Mouse (Mus musculus) embryonic facial prominence, embryonic 13.5 days (tissue): ENCODE results near the gene Matk. TPM values are rescaled to one million over a fixed set of nuclear protein-coding genes. Genes with fewer than 3 reads are reported as not detected.

Source experiments
- ATAC-seq: fragments of 200-750 bp; cut with Nextera tagmentation; 2 replicates; pipeline ENCODE4 v1.8.0; 2017; ENCODE audit warnings: low read depth; ENCODE audit not compliant: insufficient number of reproducible peaks, insufficient read depth, low FRiP score, low TSS enrichment
- H3K27ac ChIP-seq: fragments of 300-500 bp; sonication (generic); 2 replicates; pipeline ENCODE4 v1.5.1; 2015; ENCODE audit warnings: moderate library complexity, mild to moderate bottlenecking, inconsistent platforms
- H3K27me3 ChIP-seq: fragments of 300-500 bp; sonication (generic); 2 replicates; pipeline ENCODE4 v1.6.1; 2015; ENCODE audit warnings: mild to moderate bottlenecking, inconsistent platforms
- H3K36me3 ChIP-seq: fragments of 300-500 bp; sonication (generic); 2 replicates; pipeline ENCODE4 v1.6.1; 2015; ENCODE audit warnings: mild to moderate bottlenecking, inconsistent platforms
- H3K4me1 ChIP-seq: fragments of 300-500 bp; sonication (generic); 2 replicates; pipeline ENCODE4 v1.6.1; 2015; ENCODE audit warnings: inconsistent platforms
- H3K4me2 ChIP-seq: fragments of 300-500 bp; sonication (generic); 2 replicates; pipeline ENCODE4 v1.6.1; 2015; ENCODE audit warnings: moderate library complexity, mild to moderate bottlenecking, inconsistent platforms
- H3K4me3 ChIP-seq: fragments of 300-500 bp; sonication (generic); 2 replicates; pipeline ENCODE4 v1.5.1; 2015; ENCODE audit warnings: mild to moderate bottlenecking, inconsistent platforms
- H3K9ac ChIP-seq: fragments of 300-500 bp; sonication (generic); 2 replicates; pipeline ENCODE4 v1.6.1; 2015; ENCODE audit warnings: mild to moderate bottlenecking, inconsistent platforms
- H3K9me3 ChIP-seq: fragments of 300-500 bp; sonication (generic); 2 replicates; pipeline ENCODE4 v1.6.1; 2016; ENCODE audit warnings: inconsistent platforms
- WGBS: fragments of 180-500 bp; shearing (Covaris S2); methylation state at CpG from one replicate; pipeline ENCODE4 v1.1.7; 2015; ENCODE audit warnings: mixed read lengths; 5-methylcytosine and 5-hydroxymethylcytosine counted together
- polyA plus RNA-seq: library from polyadenylated mRNA; unstranded; fragments of >200 nt; fragmentation: Nextera tagmentation; extraction: Ambion mirVana; gene quantifications from 2 replicates; pipeline ENCODE4 v1.2.1, GENCODE M21; 2015

Gene Matk
- polyA plus RNA-seq, 1 experiment from 2014 or later, result 7.4 TPM

DNA sequence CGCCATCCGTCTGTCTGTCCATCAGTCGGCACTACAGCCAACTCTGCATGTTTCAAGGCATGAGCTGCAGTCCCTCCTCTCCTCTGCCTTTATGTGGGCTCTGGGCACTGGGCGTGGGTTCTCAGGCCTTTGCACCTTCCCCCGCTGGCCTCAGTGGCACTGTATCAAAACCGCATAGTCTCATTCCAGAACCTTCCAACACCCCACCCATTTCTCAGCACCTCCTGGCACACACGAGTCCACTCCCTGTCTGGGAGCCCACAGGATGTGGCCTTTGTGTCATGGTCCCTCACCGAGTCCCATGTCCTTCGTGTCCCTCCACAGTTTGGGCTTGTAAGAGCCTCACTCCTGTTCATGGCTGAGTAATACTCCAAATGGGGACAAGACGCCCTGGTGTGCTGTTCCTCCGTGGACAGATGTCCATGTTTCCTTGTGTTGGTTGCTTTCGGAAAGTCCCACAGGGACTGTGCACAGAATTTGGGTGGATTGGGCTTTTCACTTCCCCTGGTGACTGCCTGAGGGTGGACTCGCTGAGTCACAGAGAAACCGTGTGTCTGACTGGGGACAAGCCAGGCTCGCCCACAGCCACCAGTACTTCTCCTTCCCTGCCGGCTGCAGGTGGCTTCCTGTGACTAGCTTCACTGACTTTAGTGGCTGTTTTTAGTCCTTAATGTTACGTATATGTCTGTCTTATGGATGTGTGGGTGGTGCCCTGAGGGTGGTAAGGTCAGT is 45.8 kb downstream of the Matk start:
- peaks cover 23% of the 10 kb centered on the region for H3K36me3 ChIP-seq
- 91% methylated on average over 17 of the region's 17 CpGs for WGBS
- 0 out of 2 replicates have a peak overlapping the region, but pooled peaks have one; percentile 3 for H3K27ac ChIP-seq
- peaks cover 46% of the 10 kb centered on the region for H3K4me1 ChIP-seq
- ATAC-seq, result no peak
- no peak overlapping the region for H3K4me3 ChIP-seq
- H3K27me3 ChIP-seq, result no peaks in the 10 kb centered on the region
- no peak overlapping the region for H3K9ac ChIP-seq
- no peaks in the 10 kb centered on the region for H3K9me3 ChIP-seq
- H3K4me2 ChIP-seq, result no peak overlapping the region

DNA sequence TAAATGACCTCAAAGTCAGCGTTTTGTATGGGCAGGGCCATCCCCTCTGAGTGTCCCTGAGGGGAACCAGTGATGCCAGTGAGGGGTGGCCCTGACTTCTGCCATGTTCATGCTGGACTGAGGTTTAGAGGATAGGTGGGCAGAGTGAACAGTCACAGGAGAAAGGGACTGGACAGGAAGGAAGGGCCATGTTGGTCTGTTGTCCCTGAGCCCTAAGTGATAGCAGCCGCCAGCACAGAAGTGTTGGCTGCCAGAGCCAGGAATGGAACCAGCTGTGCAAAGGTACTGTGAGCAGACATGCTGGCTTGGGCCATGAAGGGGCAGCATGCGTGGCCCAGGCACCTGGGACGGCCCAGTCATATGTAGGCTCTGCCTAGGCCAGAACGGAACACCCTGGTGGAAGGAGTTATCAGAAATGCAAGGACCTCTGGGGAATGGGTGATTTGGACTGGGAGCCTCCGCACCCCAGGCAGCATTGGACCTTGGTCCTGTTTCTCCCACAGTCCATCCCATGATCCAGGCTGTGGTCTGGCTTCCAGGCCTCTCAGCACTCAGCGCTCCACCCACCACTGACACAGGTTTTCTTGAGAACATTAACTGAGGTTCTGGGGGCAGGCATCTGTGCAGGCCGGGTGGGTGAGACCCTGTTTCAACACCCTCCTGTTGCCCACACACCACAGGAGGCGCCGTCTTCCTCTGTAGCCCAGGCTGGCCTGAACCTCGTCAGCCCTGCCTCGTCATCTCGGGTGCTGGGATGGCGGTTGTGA is 47.0 kb downstream of the Matk start:
- ATAC-seq, result no peak
- peaks cover 36% of the 10 kb centered on the region for H3K4me1 ChIP-seq
- no peaks in the 10 kb centered on the region for H3K27me3 ChIP-seq
- peaks cover 23% of the 10 kb centered on the region for H3K36me3 ChIP-seq
- 86% methylated on average over 14 of the region's 14 CpGs for WGBS
- no peaks in the 10 kb centered on the region for H3K9me3 ChIP-seq
- no peak overlapping the region for H3K4me2 ChIP-seq
- peak overlapping the region; percentile 32; the same call in 1 of the 2 replicates for H3K9ac ChIP-seq
- H3K27ac ChIP-seq, result 0 out of 2 replicates have a peak overlapping the region, but pooled peaks have one; percentile 4
- no peak overlapping the region for H3K4me3 ChIP-seq

DNA sequence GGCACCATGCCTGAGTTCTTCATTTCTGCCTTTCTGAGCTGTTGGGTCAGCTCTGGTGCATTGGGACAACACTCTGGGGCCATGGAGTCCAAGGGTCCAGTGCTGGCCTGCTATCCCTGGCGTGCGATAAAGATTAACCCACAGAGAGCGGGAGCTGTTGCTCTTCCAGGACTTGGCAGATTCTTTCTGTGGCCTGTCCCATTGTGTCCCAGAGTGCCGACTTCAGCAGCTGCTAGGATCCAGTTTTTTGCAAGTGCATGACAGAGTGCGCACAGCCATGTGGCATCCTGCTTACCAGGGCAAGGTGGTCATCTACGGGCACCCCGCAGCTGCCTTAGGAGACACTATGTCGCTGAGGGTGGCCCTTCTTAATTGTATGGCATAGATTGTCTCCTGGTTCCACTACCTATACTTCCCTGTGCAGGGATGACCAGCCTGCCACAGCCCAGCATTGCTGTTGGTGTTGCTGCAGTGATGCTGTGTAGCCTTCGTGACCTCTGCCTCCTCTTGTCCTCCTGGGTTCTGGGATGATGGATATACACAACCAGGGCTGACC is 47.7 kb downstream of the Matk start:
- H3K36me3 ChIP-seq, result peaks cover 25% of the 10 kb centered on the region
- no peak for ATAC-seq
- 0 out of 2 replicates have a peak overlapping the region, but pooled peaks have one; percentile 16 for H3K9ac ChIP-seq
- no peaks in the 10 kb centered on the region for H3K27me3 ChIP-seq
- H3K9me3 ChIP-seq, result no peaks in the 10 kb centered on the region
- H3K27ac ChIP-seq, result no peak overlapping the region
- 84% methylated on average over 9 of the region's 9 CpGs for WGBS
- peaks cover 30% of the 10 kb centered on the region for H3K4me1 ChIP-seq
- no peak overlapping the region for H3K4me3 ChIP-seq
- H3K4me2 ChIP-seq, result no peak overlapping the region

DNA sequence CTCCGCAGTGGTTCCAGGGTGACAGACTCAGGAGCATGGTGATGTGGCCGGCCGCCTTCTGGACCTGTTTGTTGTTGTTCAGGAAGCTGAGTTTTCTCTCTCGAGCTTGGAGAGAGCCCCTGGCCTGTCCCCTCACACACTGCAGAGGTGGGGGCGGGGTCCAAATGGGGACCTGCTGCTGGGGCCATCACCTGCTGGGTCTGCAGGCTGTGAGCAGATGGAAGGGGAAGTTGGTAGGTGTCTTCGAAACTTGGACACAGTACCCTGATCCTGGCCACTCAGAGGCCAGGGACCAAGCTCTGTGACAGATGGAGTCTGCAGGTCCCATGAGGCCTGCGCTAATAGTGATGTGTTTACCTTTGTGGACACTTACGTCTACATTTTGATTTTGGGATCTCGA is 48.6 kb downstream of the Matk start:
- no peak for ATAC-seq
- Histone ChIP-seq H3K36me3 (peaks cover 32% of the 10 kb centered on the region), H3K9me3 (no peaks in the 10 kb centered on the region), H3K4me1 (peaks cover 30% of the 10 kb centered on the region), H3K27me3 (no peaks in the 10 kb centered on the region), H3K27ac (no peak overlapping the region), H3K4me3 (no peak overlapping the region), H3K4me2 (no peak overlapping the region), H3K9ac (no peak overlapping the region)
- WGBS, result 81% methylated on average over 9 of the region's 9 CpGs

DNA sequence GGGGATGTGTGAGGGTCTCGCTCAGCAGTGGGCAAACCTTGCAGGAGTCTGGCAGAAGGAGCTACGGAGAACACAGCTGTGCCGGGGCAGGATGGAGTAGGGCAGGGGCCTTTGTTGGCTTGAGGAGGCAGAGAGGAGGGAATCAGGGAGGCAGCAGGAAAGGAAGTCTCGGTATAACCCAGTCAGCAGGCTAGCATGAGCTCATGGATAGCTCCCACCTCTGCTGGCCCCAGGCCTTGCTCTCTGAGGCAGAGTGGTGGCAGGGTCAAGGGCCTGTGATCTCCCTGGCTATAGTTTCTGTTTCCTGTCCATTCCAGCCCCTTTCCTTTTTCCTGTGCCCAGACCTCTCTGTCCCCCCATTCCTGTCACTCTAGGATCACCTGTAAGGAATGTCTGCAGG is 49.6 kb downstream of the Matk start:
- Histone ChIP-seq H3K9ac (peak overlapping the region; percentile 44), H3K4me3 (no peak overlapping the region), H3K9me3 (no peaks in the 10 kb centered on the region), H3K36me3 (peaks cover 37% of the 10 kb centered on the region), H3K4me2 (peak overlapping the region; percentile 18; the same call in 1 of the 2 replicates), H3K27me3 (no peaks in the 10 kb centered on the region), H3K27ac (peak overlapping the region; percentile 39; the same call in 1 of the 2 replicates), H3K4me1 (peaks cover 30% of the 10 kb centered on the region)
- WGBS, result 64% methylated on average over 4 of the region's 4 CpGs
- ATAC-seq, result no peak

DNA sequence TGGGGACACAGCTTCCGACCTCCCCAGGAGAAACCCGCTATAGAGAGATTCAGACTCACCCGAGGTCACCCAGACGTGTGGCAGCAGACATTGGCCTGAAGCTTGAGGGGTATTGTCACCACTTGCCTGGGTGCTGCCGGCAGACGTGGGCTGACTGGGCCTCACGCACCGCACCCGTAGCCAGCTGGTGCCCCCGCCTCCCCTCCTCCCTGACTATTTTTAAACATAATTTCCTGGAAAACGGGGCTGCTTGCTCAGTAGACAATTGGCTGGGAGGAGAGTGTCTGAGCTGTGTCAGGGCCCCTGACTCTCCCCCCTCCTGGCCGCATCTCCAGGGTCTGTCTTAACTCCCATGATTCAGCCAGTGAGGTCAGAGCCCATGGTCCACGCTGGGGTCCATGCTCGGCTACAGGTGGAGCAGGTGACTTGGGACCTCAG is 50.1 kb downstream of the Matk start:
- H3K36me3 ChIP-seq, result peaks cover 42% of the 10 kb centered on the region
- ATAC-seq, result no peak
- no peaks in the 10 kb centered on the region for H3K27me3 ChIP-seq
- H3K9me3 ChIP-seq, result no peaks in the 10 kb centered on the region
- peak overlapping the region; percentile 18; the same call in 1 of the 2 replicates for H3K4me2 ChIP-seq
- peak overlapping the region; percentile 44 for H3K9ac ChIP-seq
- 68% methylated on average over 14 of the region's 14 CpGs for WGBS
- H3K4me3 ChIP-seq, result 0 out of 2 replicates have a peak overlapping the region, but pooled peaks have one; percentile 6
- H3K4me1 ChIP-seq, result peaks cover 27% of the 10 kb centered on the region
- H3K27ac ChIP-seq, result 0 out of 2 replicates have a peak overlapping the region, but pooled peaks have one; percentile 39

DNA sequence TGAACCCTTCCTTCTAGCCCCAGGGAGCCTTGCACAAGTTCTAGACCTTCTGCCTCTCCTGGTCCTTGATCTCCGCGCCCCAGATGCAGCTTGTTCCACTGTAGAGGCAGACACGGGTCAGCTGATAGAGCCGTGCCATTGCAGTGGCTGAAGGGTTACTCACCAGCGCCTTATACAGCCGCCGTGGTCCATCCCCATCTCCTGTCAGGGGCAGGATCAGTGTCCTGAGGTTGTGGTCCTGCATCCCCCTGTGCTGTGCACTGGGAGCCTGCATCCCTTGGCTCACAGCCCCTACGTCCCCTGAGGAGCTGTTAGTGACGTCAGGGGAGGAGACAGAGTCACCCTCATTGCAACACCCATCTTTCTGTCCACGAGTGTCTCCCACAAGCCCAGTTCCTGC is 50.5 kb downstream of the Matk start:
- H3K4me1 ChIP-seq, result peaks cover 26% of the 10 kb centered on the region
- 0 out of 2 replicates have a peak overlapping the region, but pooled peaks have one; percentile 39 for H3K27ac ChIP-seq
- no peak for ATAC-seq
- 0 out of 2 replicates have a peak overlapping the region, but pooled peaks have one; percentile 6 for H3K4me3 ChIP-seq
- WGBS, result 80% methylated on average over 10 of the region's 10 CpGs
- no peaks in the 10 kb centered on the region for H3K9me3 ChIP-seq
- no peaks in the 10 kb centered on the region for H3K27me3 ChIP-seq
- peaks cover 46% of the 10 kb centered on the region for H3K36me3 ChIP-seq
- peak overlapping the region; percentile 44 for H3K9ac ChIP-seq
- H3K4me2 ChIP-seq, result peak overlapping the region; percentile 18; the same call in 1 of the 2 replicates

DNA sequence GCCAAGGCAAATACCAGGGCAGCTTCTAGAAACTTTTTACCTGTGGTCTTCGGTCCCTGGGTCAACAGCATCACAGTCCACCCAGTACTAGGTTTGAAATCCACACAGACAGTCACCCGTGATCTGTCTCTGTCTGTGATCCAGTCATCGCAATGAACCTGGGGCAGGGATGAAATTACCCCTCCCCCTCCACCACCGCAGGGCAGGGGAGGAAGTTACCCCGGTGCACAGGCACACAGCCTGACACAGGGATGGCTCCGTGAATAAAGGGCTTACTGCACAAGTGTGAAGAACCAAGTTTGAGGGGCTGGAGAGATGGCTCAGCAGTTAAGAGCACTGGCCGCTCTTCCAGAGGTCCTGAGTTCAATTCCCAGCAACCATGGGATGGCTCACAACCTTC is 51.0 kb downstream of the Matk start:
- WGBS, result 68% methylated on average over 7 of the region's 7 CpGs
- H3K27ac ChIP-seq, result no peak overlapping the region
- no peak overlapping the region for H3K4me3 ChIP-seq
- peaks cover 48% of the 10 kb centered on the region for H3K36me3 ChIP-seq
- ATAC-seq, result no peak
- no peaks in the 10 kb centered on the region for H3K9me3 ChIP-seq
- peaks cover 26% of the 10 kb centered on the region for H3K4me1 ChIP-seq
- no peak overlapping the region for H3K4me2 ChIP-seq
- H3K27me3 ChIP-seq, result no peaks in the 10 kb centered on the region
- H3K9ac ChIP-seq, result peak overlapping the region; percentile 44; the same call in 1 of the 2 replicates

DNA sequence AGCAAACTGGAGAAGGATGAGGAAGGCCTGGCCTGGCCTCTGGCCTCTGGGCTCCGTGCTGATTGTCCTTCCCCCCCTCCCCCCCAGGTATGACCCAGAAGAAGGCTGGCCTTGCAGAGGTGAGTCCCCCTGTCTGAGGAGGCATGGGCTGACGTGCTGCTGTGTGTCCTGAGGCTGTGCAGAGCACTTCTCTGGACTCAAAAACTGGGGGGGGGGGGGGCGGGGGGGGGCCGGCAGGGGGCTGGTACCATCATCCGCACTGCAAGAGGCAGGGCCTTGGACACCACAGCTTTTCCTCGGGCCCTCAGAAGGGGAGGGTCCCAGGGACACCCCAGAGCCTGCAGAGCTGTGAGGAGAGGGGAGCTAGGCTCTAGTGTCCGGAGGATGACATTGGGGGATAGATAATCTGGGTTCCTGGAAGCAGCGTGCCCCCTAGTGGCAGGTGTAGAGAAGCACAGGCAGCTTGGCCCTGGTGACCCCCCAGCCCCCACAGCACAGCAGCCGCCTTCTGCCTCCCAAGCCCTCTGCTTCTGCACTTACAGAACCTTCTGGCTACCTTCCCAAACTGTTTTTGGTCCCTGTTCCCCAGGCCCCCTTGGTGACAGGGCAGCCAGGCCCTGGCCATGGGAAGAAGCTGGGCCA is 52.0 kb downstream of the Matk start:
- 29% methylated on average over 8 of the region's 9 CpGs for WGBS
- ATAC-seq, result no peak
- Histone ChIP-seq H3K27ac (no peak overlapping the region), H3K9me3 (no peaks in the 10 kb centered on the region), H3K9ac (no peak overlapping the region), H3K4me1 (peaks cover 26% of the 10 kb centered on the region), H3K27me3 (no peaks in the 10 kb centered on the region), H3K4me2 (no peak overlapping the region), H3K36me3 (peaks cover 55% of the 10 kb centered on the region), H3K4me3 (no peak overlapping the region)

DNA sequence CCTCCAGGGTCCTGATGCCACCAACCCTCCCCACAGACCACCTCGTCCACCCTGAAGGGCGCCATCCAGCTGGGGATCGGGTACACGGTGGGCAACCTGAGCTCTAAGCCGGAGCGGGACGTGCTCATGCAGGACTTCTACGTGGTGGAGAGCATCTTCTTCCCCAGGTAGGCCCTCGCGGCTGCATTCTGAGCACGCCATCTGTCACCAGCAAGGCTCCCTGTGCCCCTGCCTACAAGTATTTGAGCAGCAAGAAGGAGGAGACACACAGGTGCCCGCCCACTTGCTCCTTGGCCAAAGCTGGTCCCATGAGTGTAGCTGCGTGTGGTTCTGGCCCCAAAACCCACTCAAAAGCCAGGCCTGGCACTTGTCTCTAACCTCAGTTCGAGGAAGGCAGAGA is 52.9 kb downstream of the Matk start:
- Histone ChIP-seq H3K9ac (no peak overlapping the region), H3K9me3 (no peaks in the 10 kb centered on the region), H3K4me2 (no peak overlapping the region), H3K27ac (no peak overlapping the region), H3K4me3 (no peak overlapping the region), H3K27me3 (no peaks in the 10 kb centered on the region), H3K36me3 (peaks cover 61% of the 10 kb centered on the region), H3K4me1 (peaks cover 21% of the 10 kb centered on the region)
- WGBS, result 92% methylated on average over 14 of the region's 14 CpGs
- ATAC-seq, result no peak

DNA sequence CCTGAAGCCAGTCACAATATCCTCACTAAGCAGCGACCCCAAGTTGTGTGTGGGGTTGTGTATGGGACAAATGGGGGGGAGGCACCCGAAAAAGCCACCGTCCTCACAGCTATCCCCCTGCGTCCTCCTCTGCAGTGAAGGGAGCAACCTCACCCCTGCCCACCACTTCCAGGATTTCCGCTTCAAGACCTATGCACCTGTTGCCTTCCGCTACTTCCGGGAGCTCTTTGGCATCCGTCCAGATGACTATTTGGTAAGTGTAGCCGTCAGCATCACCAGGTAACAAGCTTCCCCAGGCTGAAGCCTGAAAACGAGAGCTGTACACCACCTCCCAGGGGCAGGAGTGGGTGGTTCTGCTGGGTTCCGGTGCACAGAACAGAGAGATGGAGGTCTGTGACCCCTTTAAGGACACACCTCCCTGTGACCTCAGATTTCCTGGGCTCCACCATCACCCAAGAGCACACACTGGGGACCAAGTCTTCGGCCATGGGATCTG is 53.5 kb downstream of the Matk start:
- no peak overlapping the region for H3K27ac ChIP-seq
- no peaks in the 10 kb centered on the region for H3K27me3 ChIP-seq
- peaks cover 67% of the 10 kb centered on the region for H3K36me3 ChIP-seq
- no peak overlapping the region for H3K4me2 ChIP-seq
- 92% methylated on average over 12 of the region's 12 CpGs for WGBS
- no peak overlapping the region for H3K9ac ChIP-seq
- no peaks in the 10 kb centered on the region for H3K9me3 ChIP-seq
- H3K4me1 ChIP-seq, result peaks cover 21% of the 10 kb centered on the region
- ATAC-seq, result no peak
- H3K4me3 ChIP-seq, result no peak overlapping the region
